Comparison of ENCODE assay signal across 24 mouse cellular contexts in the genomic region with DNA sequence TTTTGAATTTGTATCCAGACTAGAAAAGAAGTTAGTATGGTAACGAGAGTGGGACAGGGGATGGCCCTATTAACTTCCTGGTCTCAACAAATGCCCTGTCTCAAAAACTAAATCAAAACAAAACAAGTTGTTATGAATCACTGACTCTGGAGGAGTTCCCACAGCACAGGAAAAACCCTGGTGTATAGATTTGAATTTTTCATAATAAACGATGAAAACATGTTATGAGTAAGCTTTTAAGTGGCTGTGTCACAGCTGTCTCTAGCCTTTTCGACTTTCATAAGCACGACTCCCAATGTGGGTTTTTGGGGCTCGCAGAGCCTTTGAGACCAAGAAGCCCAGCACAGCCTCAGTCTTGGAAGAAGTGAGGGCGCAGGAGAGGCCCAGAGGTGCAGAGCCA.
"Had no signal": no experiment of that assay in that cellular context is flagged by ENCODE, and none has a peak within 500 bp of the region (broad histone marks: within the 10 kb centered on the region; RNA-seq: fewer than 3 reads in every experiment).

No protein-coding gene starts in this region.

- H3K9me3 ChIP-seq: heart, embryonic 12.5 days; hindbrain, embryonic 10.5 days; hindbrain, embryonic 12.5 days; kidney, embryonic 15.5 days; limb, embryonic 13.5 days; limb, embryonic 15.5 days; liver, embryonic 12.5 days had no signal

- ATAC-seq: hindbrain, embryonic 16.5 days; intestine, embryonic 16.5 days; liver, embryonic 12.5 days had no signal

- H3K27ac ChIP-seq: heart, adult 2 months; hindbrain, embryonic 10.5 days; hindbrain, embryonic 12.5 days; hindbrain, embryonic 14.5 days; kidney, embryonic 15.5 days; limb, embryonic 13.5 days; limb, embryonic 15.5 days; liver, embryonic 12.5 days had no signal

- H3K4me1 ChIP-seq: hindbrain, embryonic 10.5 days; kidney, embryonic 15.5 days had no signal

- H3K4me2 ChIP-seq: heart, embryonic 12.5 days; hindbrain, embryonic 12.5 days; hindbrain, embryonic 14.5 days; kidney, embryonic 15.5 days; limb, embryonic 13.5 days; limb, embryonic 15.5 days; liver, embryonic 12.5 days had no signal

- H3K9ac ChIP-seq: heart, embryonic 12.5 days; hindbrain, embryonic 12.5 days; hindbrain, embryonic 14.5 days; kidney, embryonic 15.5 days; limb, embryonic 13.5 days; limb, embryonic 15.5 days; liver, embryonic 12.5 days had no signal

- H3K4me3 ChIP-seq: heart, adult 2 months; heart, embryonic 12.5 days; hindbrain, embryonic 10.5 days; hindbrain, embryonic 12.5 days; kidney, embryonic 15.5 days; limb, embryonic 13.5 days; limb, embryonic 15.5 days; liver, embryonic 12.5 days had no signal

- DNase-seq: gastrocnemius, postnatal 10 days; gastrocnemius, postnatal 25 days; heart, adult 11 months; heart, adult 2 months; heart, postnatal 14 days; heart, postnatal 4 days; kidney, adult 11 months; kidney, adult 2 months; kidney, adult 9 months; kidney, postnatal 14 days; kidney, postnatal 36 days; layer of hippocampus, adult 9-11 months; layer of hippocampus, postnatal 36 days; left cerebral cortex, postnatal 4 days had no signal

- H3K27me3 ChIP-seq: heart, embryonic 12.5 days; hindbrain, embryonic 12.5 days; kidney, embryonic 15.5 days; limb, embryonic 13.5 days; limb, embryonic 15.5 days; liver, embryonic 12.5 days had no signal
